Comparison of ENCODE assay signal across 8 mouse cellular contexts in the genomic region with DNA sequence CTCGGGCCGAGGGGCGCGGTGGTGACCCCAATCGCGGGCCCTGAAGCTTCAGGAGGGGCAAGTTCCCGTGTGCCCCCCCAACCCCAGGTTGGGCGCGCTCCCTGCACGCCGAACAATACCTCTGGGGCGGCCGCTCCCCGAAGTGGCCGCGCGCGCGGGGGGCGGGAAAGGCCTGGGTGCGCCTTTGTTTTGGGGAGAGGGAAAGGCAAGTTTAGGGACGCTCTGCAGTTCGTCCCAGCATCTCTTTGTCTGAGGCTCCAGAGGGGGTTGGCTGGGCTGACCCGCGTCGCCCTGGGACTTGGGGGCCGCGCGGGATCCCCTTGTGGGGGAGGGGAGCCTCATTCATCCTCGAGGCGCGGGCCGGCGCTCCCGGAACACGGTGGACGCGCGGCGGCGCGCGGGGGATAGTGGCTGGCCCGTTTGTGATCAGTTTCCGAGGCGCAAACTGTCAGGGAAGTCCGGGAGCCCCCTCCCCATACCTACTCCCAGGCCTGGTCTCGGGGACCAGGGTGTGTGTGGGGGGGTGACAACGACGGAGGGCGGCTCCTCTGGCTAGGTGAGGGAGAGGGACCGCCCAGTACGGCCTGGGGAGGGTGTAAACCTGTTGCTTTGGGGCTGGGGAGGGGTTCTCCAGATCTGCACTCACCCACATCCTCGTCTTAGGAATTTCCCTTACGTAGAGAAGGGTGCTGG. TPM values are rescaled to one million over a fixed set of nuclear protein-coding genes. Genes with fewer than 3 reads are reported as not detected.
DNase-seq lines count a peak whose midpoint lies in the region; ATAC-seq and TF ChIP-seq lines count a peak whose summit lies in the region.

No protein-coding gene starts in this region.

- H3K36me3 ChIP-seq in ES-Bruce4 (ENCODE audit: control insufficient read depth, insufficient read depth, low read length, poor library complexity, severe bottlenecking), result no peaks in the 10 kb centered on the region
- H3K36me3 ChIP-seq in forebrain, embryonic 11.5 days (ENCODE audit: control insufficient read depth, insufficient read depth, low read length), result no peaks in the 10 kb centered on the region

- H3K4me2 ChIP-seq in forebrain, embryonic 11.5 days (ENCODE audit: low read depth, low read length, severe bottlenecking), result peak overlapping the region; percentile 53

- H3K4me1 ChIP-seq in ES-Bruce4 (ENCODE audit: control insufficient read depth, insufficient read depth, low read length), result no peaks in the 10 kb centered on the region
- no peaks in the 10 kb centered on the region for H3K4me1 ChIP-seq in forebrain, embryonic 11.5 days (replicated peaks; ENCODE audit: control insufficient read depth, insufficient read depth, low read length)

- H3K27ac ChIP-seq in ES-Bruce4 (ENCODE audit: insufficient read depth, low read length), result peak overlapping the region; percentile 84
- H3K27ac ChIP-seq in forebrain, embryonic 11.5 days (ENCODE audit: low read depth, low read length), result peak overlapping the region; percentile 93

- TF ChIP-seq EP300 in ES-Bruce4 (IDR thresholded peaks at IDR 0.05; ENCODE audit: insufficient read depth, low read depth, low read length), result peak; percentile 25; the same call in 1 of the 2 replicates

- TF ChIP-seq POLR2A in ES-Bruce4 (IDR thresholded peaks at IDR 0.05; ENCODE audit: insufficient read depth, low read length), result no peak
- TF ChIP-seq POLR2A in brain, embryonic 14.5 days (IDR thresholded peaks at IDR 0.05; ENCODE audit: borderline replicate concordance, extremely low read depth, insufficient read depth, insufficient read length, poor library complexity, severe bottlenecking), result no peak

- H3K27me3 ChIP-seq in ES-Bruce4 (ENCODE audit: control insufficient read depth, insufficient read depth, low read length, poor library complexity, severe bottlenecking), result no peaks in the 10 kb centered on the region
- H3K27me3 ChIP-seq in forebrain, embryonic 11.5 days (ENCODE audit: control insufficient read depth, insufficient read depth, low read length), result no peaks in the 10 kb centered on the region

- DNase-seq in brain, embryonic 14.5 days (ENCODE audit: low read depth), result peak; percentile 53
- peak; percentile 76 for DNase-seq in forebrain, embryonic 11.5 days (ENCODE audit: low spot score)
- DNase-seq in heart, postnatal 36 days, result peak; percentile 38 to 62
- DNase-seq in layer of hippocampus, postnatal 10 days (ENCODE audit: low spot score in 2 of 2), result peak; percentile 42 to 49
- DNase-seq in lung, postnatal 14 days, result peak; percentile 31
- DNase-seq in right cerebral cortex, adult 18-20 months, result peak; percentile 13
- DNase-seq in urinary bladder, postnatal 14 days (ENCODE audit: low spot score), result peak; percentile 29

- intact Hi-C loops in heart, postnatal 36 days (cut with DNase I), result loop anchor here (1.0 to 5.0 kb wide), 5 partner anchors 36 to 184 kb away; no protein-coding TSS in a partner anchor

- H3K9ac ChIP-seq in ES-Bruce4 (ENCODE audit: low read depth, poor library complexity, severe bottlenecking), result peak overlapping the region; percentile 97
- H3K9ac ChIP-seq in forebrain, embryonic 11.5 days (ENCODE audit: low read length), result peak overlapping the region; percentile 85

- no peaks in the 10 kb centered on the region for H3K9me3 ChIP-seq in ES-Bruce4 (replicated peaks; ENCODE audit: control insufficient read depth, insufficient read depth, low read length, poor library complexity, severe bottlenecking)
- no peaks in the 10 kb centered on the region for H3K9me3 ChIP-seq in forebrain, embryonic 11.5 days (ENCODE audit: control insufficient read depth, low read length)

- ATAC-seq in forebrain, embryonic 11.5 days (replicated peaks; ENCODE audit: low FRiP score), result peak; percentile 28

- WGBS in forebrain, embryonic 11.5 days, result 13% methylated on average over 50 of the region's 55 CpGs

- no peak for TF ChIP-seq CTCF in ES-Bruce4 (IDR thresholded peaks at IDR 0.05; ENCODE audit: low read depth, low read length)
- no peak for TF ChIP-seq CTCF in brain, embryonic 14.5 days (IDR thresholded peaks at IDR 0.05; ENCODE audit: borderline replicate concordance, extremely low read depth, insufficient read depth, insufficient read length)

- peak overlapping the region; percentile 89 for H3K4me3 ChIP-seq in ES-Bruce4 (ENCODE audit: low read depth, low read length)
- peak overlapping the region; percentile 62 for H3K4me3 ChIP-seq in forebrain, embryonic 11.5 days (ENCODE audit: low read depth, low read length)

RNA-seq across cellular contexts. Expression of a gene that starts 0.6 kb away (rescaled TPM):
- 67.4 and 70.4 TPM in 2 replicates for polyA plus RNA-seq in ES-Bruce4 (2011; ENCODE audit: insufficient read depth, insufficient read length, low read depth, missing spikeins)
- 47.0 and 51.8 TPM in 2 replicates for polyA plus RNA-seq in brain, embryonic 14.5 days (2012; rRNA removed)
- 79.4 and 86.6 TPM in 2 replicates for polyA plus RNA-seq in forebrain, embryonic 11.5 days (2014; fragmentation: Nextera tagmentation; extraction: Ambion mirVana)
- 10 to 100 TPM; 27.9 to 32.0 TPM for total RNA-seq in heart, postnatal 36 days (2021)
- 10 to 100 TPM; 45.5 to 46.7 TPM for total RNA-seq in layer of hippocampus, postnatal 10 days (2021)

Comparison
In these comparisons a context has a peak if more than half of its experiments do, and no peak if none do; other contexts are left out.
1. Peak in every context shown above with its lines: DNase-seq, ATAC-seq, H3K4me3 ChIP-seq and H3K27ac ChIP-seq.
2. DNase-seq: peak in every context shown above with its lines; median percentile 76 in forebrain, embryonic 11.5 days; 53 in brain, embryonic 14.5 days; 50 in heart, postnatal 36 days; 46 in layer of hippocampus, postnatal 10 days; 31 in lung, postnatal 14 days; 29 in urinary bladder, postnatal 14 days; 13 in right cerebral cortex, adult 18-20 months.